Comparison of ENCODE assay signal across 12 mouse cellular contexts in the genomic region with DNA sequence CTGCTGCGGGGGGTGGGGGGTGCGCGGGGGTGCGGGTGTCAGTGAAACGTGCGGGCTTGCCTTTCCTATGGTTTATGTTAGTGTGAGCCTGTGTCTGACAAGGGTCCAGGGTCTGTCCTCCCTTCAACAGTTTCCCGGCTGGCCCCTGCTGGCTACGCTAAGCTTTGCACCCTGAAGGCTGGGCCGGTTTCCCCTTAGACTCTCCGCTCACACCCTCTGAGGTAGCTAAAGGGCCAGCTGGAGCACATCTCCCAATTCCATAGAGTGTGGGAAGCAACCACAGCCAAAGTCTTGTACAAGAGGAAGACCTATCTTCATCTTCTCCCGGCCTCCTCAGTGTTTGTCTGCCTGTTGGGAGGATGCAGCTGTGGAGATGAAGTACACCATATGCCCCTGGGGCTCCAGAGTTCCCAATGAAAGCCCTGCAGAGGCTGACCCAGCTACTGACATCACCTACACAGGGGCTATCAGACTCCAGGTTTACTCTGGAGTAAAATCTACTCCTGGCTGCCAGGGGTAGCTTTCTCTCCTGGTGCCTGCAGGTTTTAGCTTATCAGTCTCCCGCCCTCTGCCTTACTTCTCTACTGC. TPM values are rescaled to one million over a fixed set of nuclear protein-coding genes. Genes with fewer than 3 reads are reported as not detected.
DNase-seq lines count a peak whose midpoint lies in the region; ATAC-seq and TF ChIP-seq lines count a peak whose summit lies in the region.
"Had no signal": no experiment of that assay in that cellular context is flagged by ENCODE, and none has a peak within 500 bp of the region (broad histone marks: within the 10 kb centered on the region; RNA-seq: fewer than 3 reads in every experiment).

No protein-coding gene starts in this region.

- no peak for DNase-seq in kidney, adult 8-10 months
- DNase-seq in neural tube, embryonic 10.5 days (ENCODE audit: extremely low spot score, low spot score), result peak; percentile 30
- no peak for DNase-seq in urinary bladder, postnatal 14 days (ENCODE audit: low spot score)
- no peak for DNase-seq in ovary, postnatal 36 days (ENCODE audit: low spot score)
- DNase-seq: adrenal gland, postnatal 14 days; cerebellum, adult 2 months; liver, postnatal 0 days had no signal

- whole genome bisulfite sequencing in kidney, embryonic 14.5 days, result 24% methylated on average over 12 of the region's 12 CpGs
- WGBS in neural tube, embryonic 15.5 days, result 36% methylated on average over 12 of the region's 12 CpGs
- 32% methylated on average over 12 of the region's 12 CpGs for WGBS in intestine, postnatal 0 days

- H3K4me3 ChIP-seq in kidney, embryonic 14.5 days (ENCODE audit: low read length), result no peak overlapping the region
- no peak overlapping the region for H3K4me3 ChIP-seq in neural tube, embryonic 15.5 days (replicated peaks)
- no peak overlapping the region for H3K4me3 ChIP-seq in intestine, postnatal 0 days (ENCODE audit: low read depth, low read length)
- H3K4me3 ChIP-seq: hindbrain, embryonic 15.5 days; left cerebral cortex, adult 2 months had no signal

- ATAC-seq in kidney, embryonic 14.5 days (ENCODE audit: low FRiP score, low TSS enrichment), result peak; percentile 83
- no peak for ATAC-seq in neural tube, embryonic 15.5 days (ENCODE audit: low FRiP score)
- ATAC-seq in intestine, postnatal 0 days, result no peak
- ATAC-seq: liver, postnatal 0 days had no signal

- H3K9me3 ChIP-seq in kidney, embryonic 14.5 days (ENCODE audit: control insufficient read depth, low read length), result no peaks in the 10 kb centered on the region
- no peaks in the 10 kb centered on the region for H3K9me3 ChIP-seq in neural tube, embryonic 15.5 days (replicated peaks)
- H3K9me3 ChIP-seq in intestine, postnatal 0 days (ENCODE audit: control insufficient read depth), result no peaks in the 10 kb centered on the region
- H3K9me3 ChIP-seq: hindbrain, embryonic 15.5 days had no signal

- no peaks in the 10 kb centered on the region for H3K27me3 ChIP-seq in kidney, embryonic 14.5 days (ENCODE audit: control insufficient read depth, insufficient read depth, low read length)
- H3K27me3 ChIP-seq in neural tube, embryonic 15.5 days (replicated peaks), result no peaks in the 10 kb centered on the region
- H3K27me3 ChIP-seq in intestine, postnatal 0 days (replicated peaks; ENCODE audit: control insufficient read depth, insufficient read depth, low read length), result no peaks in the 10 kb centered on the region
- H3K27me3 ChIP-seq: hindbrain, embryonic 15.5 days had no signal

- H3K27ac ChIP-seq in kidney, embryonic 14.5 days (ENCODE audit: low read depth, low read length), result no peak overlapping the region
- no peak overlapping the region for H3K27ac ChIP-seq in neural tube, embryonic 15.5 days (replicated peaks)
- no peak overlapping the region for H3K27ac ChIP-seq in intestine, postnatal 0 days (ENCODE audit: low read depth, low read length)
- H3K27ac ChIP-seq: hindbrain, embryonic 15.5 days; left cerebral cortex, adult 2 months had no signal

- TF ChIP-seq CTCF in intestine, postnatal 0 days (IDR thresholded peaks at IDR 0.05; ENCODE audit: low read depth), result peak; percentile 53

- H3K36me3 ChIP-seq in kidney, embryonic 14.5 days (ENCODE audit: control insufficient read depth, insufficient read depth, low read length), result no peaks in the 10 kb centered on the region
- H3K36me3 ChIP-seq in neural tube, embryonic 15.5 days, result no peaks in the 10 kb centered on the region
- H3K36me3 ChIP-seq in intestine, postnatal 0 days (ENCODE audit: control insufficient read depth, insufficient read depth), result no peaks in the 10 kb centered on the region
- H3K36me3 ChIP-seq: hindbrain, embryonic 15.5 days had no signal

- H3K9ac ChIP-seq in kidney, embryonic 14.5 days (ENCODE audit: low read depth, low read length), result no peak overlapping the region
- no peak overlapping the region for H3K9ac ChIP-seq in neural tube, embryonic 15.5 days (replicated peaks)
- H3K9ac ChIP-seq in intestine, postnatal 0 days (ENCODE audit: low read depth, low read length), result no peak overlapping the region
- H3K9ac ChIP-seq: hindbrain, embryonic 15.5 days; liver, postnatal 0 days had no signal

- H3K4me2 ChIP-seq in kidney, embryonic 14.5 days (replicated peaks; ENCODE audit: low read depth, low read length), result no peak overlapping the region
- no peak overlapping the region for H3K4me2 ChIP-seq in neural tube, embryonic 15.5 days
- H3K4me2 ChIP-seq in intestine, postnatal 0 days (replicated peaks; ENCODE audit: low read depth), result no peak overlapping the region
- H3K4me2 ChIP-seq: hindbrain, embryonic 15.5 days had no signal

- 0 out of 2 replicates have a peak, but pooled peaks cover 4% of the 10 kb centered on the region for H3K4me1 ChIP-seq in kidney, embryonic 14.5 days (ENCODE audit: control insufficient read depth, insufficient read depth, low read length)
- no peaks in the 10 kb centered on the region for H3K4me1 ChIP-seq in neural tube, embryonic 15.5 days
- H3K4me1 ChIP-seq in intestine, postnatal 0 days (replicated peaks; ENCODE audit: control insufficient read depth, insufficient read depth, low read length), result no peaks in the 10 kb centered on the region
- H3K4me1 ChIP-seq: hindbrain, embryonic 15.5 days had no signal

RNA-seq across cellular contexts. Expression of a gene that starts 19.5 kb away (rescaled TPM):
- polyA plus RNA-seq in kidney, embryonic 14.5 days (2014; fragmentation: Nextera tagmentation; extraction: Ambion mirVana), result 21.3 and 36.3 TPM in 2 replicates
- polyA plus RNA-seq in neural tube, embryonic 15.5 days (2015; fragmentation: Nextera tagmentation; extraction: Ambion mirVana), result 14.8 and 15.0 TPM in 2 replicates
- 10.2 and 11.9 TPM in 2 replicates for polyA plus RNA-seq in intestine, postnatal 0 days (2015; fragmentation: Nextera tagmentation; extraction: Ambion mirVana)
